Mouse (Mus musculus): ENCODE results near the gene Ebf1. TPM values are rescaled to one million over a fixed set of nuclear protein-coding genes. Genes with fewer than 3 reads are reported as not detected.
A peak's percentile ranks its signal among the peaks of the same experiment; 100 is the strongest.
"Not testable (repeated sequence)": the region's sequence is repeated elsewhere in the genome, so short reads cannot be mapped to it uniquely, and the experiment has no call there.

Ebf1 gene
- total RNA-seq (2021): 1 to 10 TPM; 3.6 to 4.7 TPM
- long read RNA-seq, experiment 1, partial matches to known transcripts: 0 of 1 reads
- long read RNA-seq, experiment 1, other reads (novel, unspliced or antisense): 1 of 1 reads
- long read RNA-seq, experiment 2, partial matches to known transcripts: 0 of 2 reads
- long read RNA-seq, experiment 2, other reads (novel, unspliced or antisense): 2 of 2 reads

DNA sequence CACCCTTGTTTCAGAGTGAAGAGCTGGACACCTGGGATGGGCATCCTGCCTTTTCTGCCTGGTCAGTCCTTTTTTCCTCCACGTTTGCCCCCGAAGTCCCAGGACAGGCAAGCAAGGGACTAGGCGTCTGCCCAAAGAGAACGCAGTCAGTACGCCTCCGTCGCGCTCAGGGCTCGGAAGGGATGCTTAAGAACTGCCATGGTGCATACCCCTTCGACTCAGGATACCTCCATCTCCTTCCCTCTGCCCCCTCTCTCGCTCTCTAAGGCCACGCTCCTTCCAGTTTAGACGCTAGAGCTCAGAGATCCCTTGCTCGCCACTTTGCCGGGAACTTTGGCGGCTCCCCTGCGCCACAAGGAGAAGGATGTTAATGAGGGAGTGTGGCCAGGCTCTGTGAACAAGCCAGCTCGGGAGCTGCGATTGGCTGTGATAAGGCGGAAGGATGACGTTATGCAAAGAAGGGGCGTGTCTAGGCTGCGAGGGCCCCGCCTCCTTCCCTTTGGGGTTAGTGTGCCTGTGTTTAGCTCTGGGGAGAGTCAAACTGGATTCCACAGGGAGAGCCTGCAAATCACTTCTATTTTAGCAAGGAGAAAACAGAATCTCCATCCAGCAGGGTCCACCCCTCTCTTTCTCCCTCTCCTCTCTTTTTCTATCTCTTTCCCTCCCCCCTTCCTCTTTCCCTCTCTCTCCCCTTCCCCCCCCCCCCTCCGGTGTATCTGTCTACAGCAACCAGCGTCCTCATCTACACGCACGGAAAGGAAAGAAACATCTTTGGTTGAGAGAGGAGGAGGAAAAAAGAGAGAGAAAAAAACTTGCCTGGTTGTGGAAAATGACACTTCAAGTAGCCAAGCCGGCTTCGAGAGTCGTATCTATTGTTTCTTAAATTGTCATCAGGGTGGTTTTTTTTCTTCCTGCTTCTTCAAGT lies at the start of gene Ebf1:
TSS of gene Ebf1 (plus strand) at position 530 of the 925 bp plus-strand sequence.
- no peak for DNase-seq (ENCODE audit: low spot score in 2 of 2)

DNA sequence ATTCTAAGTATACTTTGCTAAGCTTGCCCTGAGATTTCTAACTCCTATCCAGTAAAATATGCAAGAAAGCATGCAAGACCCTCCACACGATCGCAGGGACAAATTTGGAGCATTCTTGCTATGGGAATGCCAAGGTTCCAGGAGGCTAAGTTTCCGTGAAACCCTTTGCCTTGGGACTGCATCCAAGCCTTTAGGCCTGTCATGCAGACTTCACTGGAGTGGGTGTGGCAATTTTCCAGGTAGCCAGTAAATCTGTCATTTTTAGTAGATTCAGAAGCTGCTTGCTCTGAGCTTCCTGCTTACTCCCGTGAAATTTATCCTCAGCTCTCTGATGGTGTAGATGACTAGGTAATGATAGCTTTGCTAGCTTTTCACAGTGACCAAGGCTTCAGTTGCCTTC lies 46.8 kb upstream of the Ebf1 start:
- DNase-seq (ENCODE audit: low spot score in 2 of 2): not testable (repeated sequence)

- DNase-seq (ENCODE audit: low spot score in 2 of 2): no peak
Observed at GRCm38 (mm10) chr11:44572781-44573180, 44.3 kb upstream of the Ebf1 start.

DNA sequence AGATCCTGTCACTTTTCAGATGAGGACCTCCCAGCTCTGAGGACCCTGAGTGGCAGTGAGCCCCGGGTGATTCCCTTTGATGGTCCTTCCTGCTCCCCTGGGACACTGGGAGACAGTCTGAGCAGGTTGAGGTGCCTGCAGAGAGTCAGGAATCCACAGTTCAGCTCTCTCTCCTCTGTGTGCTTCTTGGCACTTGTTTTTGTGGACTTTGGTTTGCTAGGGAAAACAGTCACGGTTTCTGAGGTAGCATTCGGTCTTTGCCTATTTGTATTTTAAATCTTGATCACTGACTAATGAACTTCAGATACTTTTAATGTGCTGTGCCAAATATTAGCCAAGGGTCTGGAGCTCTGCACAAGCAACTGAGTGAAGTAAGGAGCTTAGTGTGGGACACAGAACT lies 43.7 kb upstream of the Ebf1 start:
- no peak for DNase-seq (ENCODE audit: low spot score in 2 of 2)

GRCm38 (mm10) chr11:44574391-44574790 lies 42.7 kb upstream of the Ebf1 start:
- DNase-seq (ENCODE audit: low spot score in 2 of 2): no peak

DNA sequence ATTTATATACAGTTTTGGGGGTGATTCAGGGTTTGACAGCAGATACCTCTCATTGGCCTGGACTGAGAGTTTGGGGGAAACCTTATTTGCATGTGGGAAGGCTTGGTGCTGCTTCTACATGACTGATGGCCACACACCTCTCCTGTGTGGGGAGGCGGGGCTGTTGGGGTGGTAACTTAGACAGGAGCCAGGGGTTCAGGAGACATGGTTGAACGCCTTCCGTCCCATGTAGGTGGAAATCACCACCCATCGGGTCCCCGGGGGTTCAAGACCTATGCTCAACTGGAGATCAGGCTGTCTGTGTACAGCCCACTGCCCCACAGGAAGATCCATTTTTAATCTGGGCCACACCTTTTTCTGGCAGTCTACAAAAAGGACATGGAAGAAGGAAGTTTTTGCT lies 42.3 kb upstream of the Ebf1 start:
- no peak for DNase-seq (ENCODE audit: low spot score in 2 of 2)

DNA sequence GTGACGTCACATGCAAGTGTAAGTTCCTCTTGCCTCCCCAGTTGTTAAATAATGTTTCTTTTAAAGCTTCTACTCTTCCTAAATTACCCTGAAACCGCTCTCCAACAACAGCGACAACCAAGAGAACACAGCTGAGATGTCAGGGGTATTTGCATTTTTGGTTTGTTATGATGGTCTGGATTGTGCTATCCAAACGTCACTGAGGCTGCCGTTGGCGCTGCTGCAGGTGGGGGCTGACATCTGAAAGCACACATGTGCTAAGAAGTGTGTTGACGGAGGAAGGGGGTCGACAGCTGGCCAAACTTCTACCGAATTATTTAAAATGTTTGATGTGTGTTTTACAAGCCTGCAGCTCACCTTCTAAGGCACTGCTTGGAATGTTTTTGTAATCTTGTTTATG lies 39.2 kb upstream of the Ebf1 start:
- no peak for DNase-seq (ENCODE audit: low spot score in 2 of 2)

- DNase-seq (ENCODE audit: low spot score in 2 of 2): no peak
Observed at GRCm38 (mm10) chr11:44581277-44581683, 35.8 kb upstream of the Ebf1 start.

DNA sequence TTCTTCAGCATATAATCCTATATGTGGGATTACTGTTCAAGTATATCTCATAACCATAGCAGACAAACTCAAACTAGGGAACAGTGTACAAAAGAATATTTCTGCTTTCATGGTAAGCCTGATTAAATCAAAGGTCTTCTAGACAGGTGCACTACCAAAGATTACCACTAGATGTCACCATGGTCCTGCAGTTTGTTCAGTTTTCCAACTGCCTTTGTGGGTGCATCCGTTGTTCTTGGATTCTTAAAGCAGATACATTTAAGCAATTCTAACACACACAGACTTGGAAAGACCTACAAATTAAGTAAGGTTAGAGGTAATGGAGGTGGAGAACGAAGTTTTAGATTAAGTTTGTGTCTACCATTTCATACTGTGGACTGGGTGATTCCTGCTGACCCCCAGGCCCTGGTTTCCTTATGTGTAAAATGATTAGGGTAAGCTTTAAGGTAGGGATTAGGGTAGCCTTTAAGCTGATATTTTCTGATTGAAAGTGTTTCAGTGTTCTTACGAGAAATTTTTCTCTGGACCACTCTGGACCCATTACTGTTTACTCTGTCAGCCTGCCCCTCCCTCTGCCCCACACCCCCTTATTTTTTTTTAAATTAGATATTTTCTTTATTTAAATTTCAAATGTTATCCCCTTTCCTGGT lies 30.9 kb upstream of the Ebf1 start:
- peak; percentile 68 to 78 for DNase-seq (ENCODE audit: low spot score in 2 of 2)

GRCm38 (mm10) chr11:44593016-44593415 lies 24.1 kb upstream of the Ebf1 start:
- DNase-seq (ENCODE audit: low spot score in 2 of 2): no peak

DNA sequence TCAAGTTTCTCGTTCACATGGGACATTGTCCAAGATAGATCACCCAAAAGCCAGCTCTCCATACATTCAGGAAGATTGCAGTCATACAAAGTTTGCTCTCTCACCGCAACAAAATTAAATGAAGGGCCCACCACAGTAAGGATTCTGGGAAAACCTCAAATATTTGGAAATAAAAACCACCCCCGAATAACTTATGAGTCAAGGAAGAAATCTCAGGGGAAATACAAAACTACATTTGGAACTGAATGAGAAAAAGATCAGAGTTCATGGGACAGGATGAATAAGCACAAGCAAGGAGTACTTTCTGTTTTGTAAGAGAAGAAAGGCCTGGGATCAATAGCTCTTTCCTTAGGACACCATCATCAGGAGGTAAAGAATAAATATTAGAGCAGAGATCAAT lies 22.3 kb upstream of the Ebf1 start:
- no peak for DNase-seq (ENCODE audit: low spot score in 2 of 2)

GRCm38 (mm10) chr11:44606881-44607280 lies 10.2 kb upstream of the Ebf1 start:
- DNase-seq (ENCODE audit: low spot score in 2 of 2): no peak

- DNase-seq (ENCODE audit: low spot score in 2 of 2): no peak
Observed at GRCm38 (mm10) chr11:44608646-44609045, 8.5 kb upstream of the Ebf1 start.

DNA sequence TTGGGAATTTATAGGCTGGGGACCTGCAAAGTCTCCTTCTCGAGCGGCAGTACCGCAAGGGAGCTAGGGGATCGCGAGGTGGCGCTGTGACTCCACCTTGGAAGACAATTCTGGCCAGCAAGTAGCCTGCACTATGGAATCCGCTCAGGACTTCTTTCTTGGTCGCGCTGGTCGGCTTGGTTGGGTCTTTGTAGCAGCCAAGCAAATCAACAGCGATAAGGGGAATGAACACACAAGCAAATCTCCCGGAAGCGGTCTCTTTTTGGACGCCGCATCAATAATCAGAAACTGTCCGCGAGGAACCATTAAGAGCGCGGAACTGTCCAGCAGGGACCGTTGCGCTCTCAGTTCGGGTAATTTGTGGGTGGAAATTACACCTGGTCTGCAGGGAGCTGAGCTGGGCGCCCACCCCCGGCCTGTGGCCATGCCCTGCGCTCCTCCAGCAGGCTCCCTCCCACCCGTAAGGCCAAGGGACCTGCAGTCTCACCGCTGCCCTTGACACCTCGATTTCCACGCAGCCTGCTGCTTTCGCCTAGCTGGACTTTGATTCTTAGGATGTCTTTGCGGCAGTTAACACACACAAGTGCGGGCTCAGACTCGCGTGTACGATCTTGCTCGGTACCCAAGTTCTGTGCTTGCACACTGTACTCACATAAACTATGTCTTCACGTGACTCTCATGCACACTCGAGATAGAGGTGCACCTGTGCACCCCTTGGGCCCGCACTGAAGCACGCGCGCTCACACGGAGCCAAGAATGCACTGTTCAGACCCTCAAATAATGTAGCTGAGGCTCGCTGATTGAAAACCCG lies 5.9 kb upstream of the Ebf1 start:
- DNase-seq (ENCODE audit: low spot score in 2 of 2): peak; percentile 91

GRCm38 (mm10) chr11:44612156-44612555 lies 5.0 kb upstream of the Ebf1 start:
- no peak for DNase-seq (ENCODE audit: low spot score in 2 of 2)

- DNase-seq (ENCODE audit: low spot score in 2 of 2): no peak
Observed at GRCm38 (mm10) chr11:44612681-44613410, 4.3 kb upstream of the Ebf1 start.

DNA sequence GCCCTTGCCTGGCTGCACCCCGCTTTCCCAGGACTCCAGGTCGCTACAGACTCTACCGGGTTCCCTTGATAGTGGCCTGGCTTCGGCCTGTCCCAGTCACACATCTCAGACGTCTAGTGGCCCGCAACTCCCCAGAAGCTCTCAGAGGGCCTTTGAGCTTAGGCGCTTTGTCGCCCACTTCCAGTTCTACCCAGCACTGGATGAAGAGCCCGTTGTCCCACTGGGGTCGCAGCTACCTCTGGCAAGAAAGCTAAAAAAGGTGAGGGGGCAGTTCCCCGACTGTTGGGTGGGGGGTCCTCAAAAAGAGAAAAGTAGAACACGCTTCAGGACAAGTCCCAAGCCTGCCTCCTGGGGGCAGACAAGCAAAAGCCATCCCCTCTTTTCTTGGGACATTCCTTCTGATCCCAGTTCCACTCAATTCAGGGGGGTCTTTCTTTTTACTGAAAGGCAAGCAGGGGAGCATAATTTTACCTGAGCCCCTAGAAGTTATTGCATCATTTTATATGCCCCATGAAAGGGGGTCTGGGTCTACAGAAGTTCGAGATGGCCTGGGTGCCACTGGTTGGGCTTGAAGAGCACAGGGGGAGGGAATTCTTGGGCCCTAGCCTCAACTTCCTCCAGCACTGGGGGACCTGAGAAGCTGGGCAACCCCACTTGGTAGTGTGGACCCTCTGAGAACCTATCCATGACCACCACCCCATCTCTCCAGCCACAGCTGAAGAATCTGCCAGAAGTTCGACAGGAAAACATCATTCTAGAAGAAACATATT lies 3.5 kb upstream of the Ebf1 start:
- no peak for DNase-seq (ENCODE audit: low spot score in 2 of 2)

DNA sequence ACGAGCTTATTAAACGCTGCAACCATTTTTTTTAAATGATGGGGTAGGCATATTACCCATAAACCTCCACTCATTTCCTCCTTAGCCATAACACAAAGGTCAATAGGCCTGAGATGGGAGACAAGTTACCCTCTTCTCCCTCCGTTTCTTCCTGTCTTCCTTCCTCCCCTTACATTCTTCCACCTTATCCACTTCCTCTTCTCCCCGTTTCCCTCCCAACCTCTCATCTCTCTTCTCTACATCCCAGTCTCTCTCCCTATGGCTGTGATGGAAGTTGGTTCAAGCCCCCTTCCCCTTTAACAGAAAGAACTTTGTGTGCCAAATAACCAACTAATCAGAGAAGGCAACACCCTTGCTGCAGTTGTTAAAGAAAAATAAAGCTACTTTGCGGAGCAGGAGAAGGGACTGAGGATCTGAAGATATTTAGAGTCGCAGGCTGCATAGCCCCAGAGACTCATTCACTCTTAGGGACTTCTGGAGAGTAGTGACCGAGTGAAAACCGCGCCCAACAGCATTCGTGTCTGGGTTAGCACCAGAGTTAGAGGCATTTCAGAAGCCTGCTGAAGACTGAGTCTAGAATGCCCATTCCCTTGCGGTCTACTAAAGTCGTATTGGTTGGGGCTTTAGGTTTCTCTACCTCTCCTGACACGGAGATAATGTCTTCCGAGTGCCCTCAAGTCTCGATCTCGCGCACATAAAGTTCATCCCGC lies 884 bp upstream of the Ebf1 start:
- DNase-seq (ENCODE audit: low spot score in 2 of 2): no peak
